Mouse (Mus musculus) urinary bladder, postnatal 36 days (tissue): ENCODE measurements around the gene Map3k7cl.

Source experiments
- DNase-seq, 2 experiments: peaks; one replicate each; pipeline ENCODE4 v3.0.0; 2022; ENCODE audit warnings: low spot score in 2 of 2, mixed read lengths in 1 of 2

Gene Map3k7cl

GRCm38 (mm10) chr16:87552907-87553691 lies at the start of gene Map3k7cl:
Gene Map3k7cl (plus strand): TSS chr16:87553330.
- peak; percentile 3 to 46 for DNase-seq

GRCm38 (mm10) chr16:87511706-87512105 lies 41.4 kb upstream of the Map3k7cl start:
- DNase-seq: no peak

GRCm38 (mm10) chr16:87512331-87512730 lies 40.8 kb upstream of the Map3k7cl start:
- DNase-seq: no peak

- no peak for DNase-seq
Observed at GRCm38 (mm10) chr16:87524228-87524627, 28.9 kb upstream of the Map3k7cl start.

- no peak for DNase-seq
Observed at GRCm38 (mm10) chr16:87527553-87528249, 25.4 kb upstream of the Map3k7cl start.

- no peak for DNase-seq
Observed at GRCm38 (mm10) chr16:87528755-87529154, 24.4 kb upstream of the Map3k7cl start.

- DNase-seq: no peak
Observed at GRCm38 (mm10) chr16:87548348-87548747, 4.8 kb upstream of the Map3k7cl start.

- no peak for DNase-seq
Observed at GRCm38 (mm10) chr16:87556320-87556719, 3.2 kb downstream of the Map3k7cl start.

- no peak for DNase-seq
Observed at GRCm38 (mm10) chr16:87561501-87561900, 8.4 kb downstream of the Map3k7cl start.

- no peak for DNase-seq
Observed at GRCm38 (mm10) chr16:87563524-87563923, 10.4 kb downstream of the Map3k7cl start.

GRCm38 (mm10) chr16:87564564-87564963 lies 11.4 kb downstream of the Map3k7cl start:
- no peak for DNase-seq

- DNase-seq: no peak
Observed at GRCm38 (mm10) chr16:87567572-87567971, 14.4 kb downstream of the Map3k7cl start.

- no peak for DNase-seq
Observed at GRCm38 (mm10) chr16:87568241-87568640, 15.1 kb downstream of the Map3k7cl start.

- DNase-seq: no peak
Observed at GRCm38 (mm10) chr16:87569576-87570105, 16.5 kb downstream of the Map3k7cl start.

GRCm38 (mm10) chr16:87570334-87570733 lies 17.2 kb downstream of the Map3k7cl start:
- no peak for DNase-seq

GRCm38 (mm10) chr16:87573409-87573808 lies 20.3 kb downstream of the Map3k7cl start:
- DNase-seq: no peak

GRCm38 (mm10) chr16:87574160-87574559 lies 21.0 kb downstream of the Map3k7cl start:
- no peak for DNase-seq

- DNase-seq: no peak
Observed at GRCm38 (mm10) chr16:87575600-87575999, 22.5 kb downstream of the Map3k7cl start.

GRCm38 (mm10) chr16:87578881-87579280 lies 25.8 kb downstream of the Map3k7cl start:
- no peak for DNase-seq

GRCm38 (mm10) chr16:87579462-87579861 lies 26.3 kb downstream of the Map3k7cl start:
- no peak for DNase-seq

GRCm38 (mm10) chr16:87582776-87583175 lies 29.6 kb downstream of the Map3k7cl start:
- no peak for DNase-seq

GRCm38 (mm10) chr16:87584618-87585017 lies 31.5 kb downstream of the Map3k7cl start:
- no peak for DNase-seq
